ENCODE assay signal across 16 mouse cellular contexts in genomic region chr14:101537413-101537812, GRCm38 (mm10).
DNase-seq lines count a peak whose midpoint lies in the region; ATAC-seq and TF ChIP-seq lines count a peak whose summit lies in the region.
"Had no signal": no experiment of that assay in that cellular context is flagged by ENCODE, and none has a peak within 500 bp of the region (broad histone marks: within the 10 kb centered on the region; RNA-seq: fewer than 3 reads in every experiment).

No protein-coding gene starts in this region.

- no peaks in the 10 kb centered on the region for H3K36me3 ChIP-seq in embryonic facial prominence, embryonic 12.5 days
- H3K36me3 ChIP-seq in embryonic facial prominence, embryonic 10.5 days (replicated peaks), result no peaks in the 10 kb centered on the region
- no peaks in the 10 kb centered on the region for H3K36me3 ChIP-seq in heart, embryonic 15.5 days
- no peaks in the 10 kb centered on the region for H3K36me3 ChIP-seq in kidney, embryonic 15.5 days
- no peaks in the 10 kb centered on the region for H3K36me3 ChIP-seq in kidney, adult 2 months (ENCODE audit: control insufficient read depth, insufficient read depth, low read length)
- H3K36me3 ChIP-seq in midbrain, embryonic 15.5 days (replicated peaks), result no peaks in the 10 kb centered on the region
- H3K36me3 ChIP-seq in midbrain, embryonic 13.5 days, result no peaks in the 10 kb centered on the region
- H3K36me3 ChIP-seq: forebrain, embryonic 15.5 days; G1E had no signal

- WGBS in embryonic facial prominence, embryonic 12.5 days, result 62% methylated on average over 1 of the region's 1 CpGs
- 71% methylated on average over 1 of the region's 1 CpGs for WGBS in embryonic facial prominence, embryonic 10.5 days
- WGBS in heart, embryonic 15.5 days, result 72% methylated on average over 1 of the region's 1 CpGs
- WGBS in kidney, embryonic 15.5 days, result 43% methylated on average over 1 of the region's 1 CpGs
- WGBS in kidney, adult 2 months, result 87% methylated on average over 1 of the region's 1 CpGs
- 73% methylated on average over 1 of the region's 1 CpGs for WGBS in midbrain, embryonic 15.5 days
- WGBS in midbrain, embryonic 13.5 days, result 86% methylated on average over 1 of the region's 1 CpGs

- DNase-seq in embryonic facial prominence, embryonic 10.5 days (ENCODE audit: low spot score), result no peak
- no peak for DNase-seq in heart, adult 9 months (ENCODE audit: low spot score in 2 of 2)
- DNase-seq in kidney, adult 2 months, result no peak
- DNase-seq: adrenal gland, adult 8-10 months; adrenal gland, postnatal 36 days; B cell, adult 2 months; gastrocnemius, postnatal 36 days had no signal

- no peak overlapping the region for H3K4me3 ChIP-seq in embryonic facial prominence, embryonic 12.5 days
- H3K4me3 ChIP-seq in embryonic facial prominence, embryonic 10.5 days, result no peak overlapping the region
- H3K4me3 ChIP-seq in heart, embryonic 15.5 days, result no peak overlapping the region
- H3K4me3 ChIP-seq in kidney, embryonic 15.5 days (replicated peaks), result no peak overlapping the region
- no peak overlapping the region for H3K4me3 ChIP-seq in kidney, adult 2 months (ENCODE audit: insufficient read depth, low read depth, low read length)
- H3K4me3 ChIP-seq in midbrain, embryonic 15.5 days, result no peak overlapping the region
- no peak overlapping the region for H3K4me3 ChIP-seq in midbrain, embryonic 13.5 days (replicated peaks)
- H3K4me3 ChIP-seq: forebrain, embryonic 15.5 days had no signal

- 0 out of 2 replicates have a peak, but pooled peaks have one; percentile 47 for ATAC-seq in embryonic facial prominence, embryonic 12.5 days (ENCODE audit: insufficient number of reproducible peaks, insufficient read depth, low FRiP score, low TSS enrichment)
- ATAC-seq in heart, embryonic 15.5 days (replicated peaks; ENCODE audit: insufficient number of reproducible peaks, insufficient read depth, low FRiP score, low read depth), result no peak
- ATAC-seq in kidney, embryonic 15.5 days (replicated peaks; ENCODE audit: low FRiP score), result peak; percentile 47
- no peak for ATAC-seq in midbrain, embryonic 15.5 days (replicated peaks)
- no peak for ATAC-seq in midbrain, embryonic 13.5 days
- ATAC-seq: CD4-positive, CD25-positive, alpha-beta regulatory T cell, adult 4 months had no signal

- 0 out of 2 replicates have a peak overlapping the region, but pooled peaks have one; percentile 26 for H3K27ac ChIP-seq in embryonic facial prominence, embryonic 12.5 days
- no peak overlapping the region for H3K27ac ChIP-seq in embryonic facial prominence, embryonic 10.5 days (replicated peaks)
- H3K27ac ChIP-seq in heart, embryonic 15.5 days, result peak overlapping the region; percentile 37
- H3K27ac ChIP-seq in kidney, embryonic 15.5 days, result peak overlapping the region; percentile 47; the same call in 1 of the 2 replicates
- H3K27ac ChIP-seq in kidney, adult 2 months (ENCODE audit: insufficient read depth, low read depth, low read length), result no peak overlapping the region; the same call in 1 of the 2 replicates
- 0 out of 2 replicates have a peak overlapping the region, but pooled peaks have one; percentile 15 for H3K27ac ChIP-seq in midbrain, embryonic 15.5 days
- H3K27ac ChIP-seq in midbrain, embryonic 13.5 days, result no peak overlapping the region
- H3K27ac ChIP-seq: forebrain, embryonic 15.5 days; hindbrain, embryonic 14.5 days had no signal

- no peak for TF ChIP-seq POLR2A in kidney, adult 2 months (IDR thresholded peaks at IDR 0.05; ENCODE audit: low read depth, low read length)

- H3K4me1 ChIP-seq in embryonic facial prominence, embryonic 12.5 days, result 0 out of 2 replicates have a peak, but pooled peaks cover 2% of the 10 kb centered on the region
- peaks cover 9% of the 10 kb centered on the region; the same call in 1 of the 2 replicates for H3K4me1 ChIP-seq in embryonic facial prominence, embryonic 10.5 days
- H3K4me1 ChIP-seq in heart, embryonic 15.5 days (replicated peaks), result peaks cover 12% of the 10 kb centered on the region
- peaks cover 25% of the 10 kb centered on the region for H3K4me1 ChIP-seq in kidney, embryonic 15.5 days
- H3K4me1 ChIP-seq in kidney, adult 2 months (ENCODE audit: control insufficient read depth, insufficient read depth, low read length), result no peaks in the 10 kb centered on the region
- no peaks in the 10 kb centered on the region for H3K4me1 ChIP-seq in midbrain, embryonic 15.5 days
- no peaks in the 10 kb centered on the region for H3K4me1 ChIP-seq in midbrain, embryonic 13.5 days (replicated peaks)
- H3K4me1 ChIP-seq: forebrain, embryonic 15.5 days had no signal

- no peak for TF ChIP-seq CTCF in kidney, adult 2 months (conservative IDR thresholded peaks at IDR 0.05; ENCODE audit: insufficient read depth, insufficient read length, low read depth, low read length)

- no peak overlapping the region for H3K4me2 ChIP-seq in embryonic facial prominence, embryonic 12.5 days (replicated peaks)
- no peak overlapping the region for H3K4me2 ChIP-seq in heart, embryonic 15.5 days
- no peak overlapping the region for H3K4me2 ChIP-seq in kidney, embryonic 15.5 days
- H3K4me2 ChIP-seq in midbrain, embryonic 15.5 days, result no peak overlapping the region
- H3K4me2 ChIP-seq in midbrain, embryonic 13.5 days (replicated peaks), result no peak overlapping the region
- H3K4me2 ChIP-seq: forebrain, embryonic 15.5 days; hindbrain, embryonic 14.5 days had no signal

- H3K9ac ChIP-seq in embryonic facial prominence, embryonic 12.5 days, result no peak overlapping the region
- H3K9ac ChIP-seq in heart, embryonic 15.5 days, result no peak overlapping the region
- H3K9ac ChIP-seq in kidney, embryonic 15.5 days, result no peak overlapping the region
- H3K9ac ChIP-seq in midbrain, embryonic 15.5 days, result no peak overlapping the region
- no peak overlapping the region for H3K9ac ChIP-seq in midbrain, embryonic 13.5 days (replicated peaks)
- H3K9ac ChIP-seq: forebrain, embryonic 15.5 days; hindbrain, embryonic 14.5 days had no signal

- no peaks in the 10 kb centered on the region for H3K9me3 ChIP-seq in embryonic facial prominence, embryonic 12.5 days
- no peaks in the 10 kb centered on the region for H3K9me3 ChIP-seq in embryonic facial prominence, embryonic 10.5 days
- no peaks in the 10 kb centered on the region for H3K9me3 ChIP-seq in heart, embryonic 15.5 days (replicated peaks)
- H3K9me3 ChIP-seq in kidney, embryonic 15.5 days (replicated peaks), result no peaks in the 10 kb centered on the region
- no peaks in the 10 kb centered on the region for H3K9me3 ChIP-seq in midbrain, embryonic 15.5 days
- no peaks in the 10 kb centered on the region for H3K9me3 ChIP-seq in midbrain, embryonic 13.5 days
- H3K9me3 ChIP-seq: forebrain, embryonic 15.5 days had no signal

- H3K27me3 ChIP-seq in embryonic facial prominence, embryonic 12.5 days, result no peaks in the 10 kb centered on the region
- no peaks in the 10 kb centered on the region for H3K27me3 ChIP-seq in embryonic facial prominence, embryonic 10.5 days (replicated peaks; ENCODE audit: low read depth, poor library complexity, severe bottlenecking)
- no peaks in the 10 kb centered on the region for H3K27me3 ChIP-seq in heart, embryonic 15.5 days
- H3K27me3 ChIP-seq in kidney, embryonic 15.5 days, result no peaks in the 10 kb centered on the region
- no peaks in the 10 kb centered on the region for H3K27me3 ChIP-seq in kidney, adult 2 months (replicated peaks; ENCODE audit: control insufficient read depth, insufficient read depth, low read length)
- no peaks in the 10 kb centered on the region for H3K27me3 ChIP-seq in midbrain, embryonic 15.5 days (replicated peaks)
- no peaks in the 10 kb centered on the region for H3K27me3 ChIP-seq in midbrain, embryonic 13.5 days
- H3K27me3 ChIP-seq: forebrain, embryonic 15.5 days had no signal

Comparison
In these comparisons a context has a peak if more than half of its experiments do, and no peak if none do; other contexts are left out.
1. H3K27ac ChIP-seq: peak in embryonic facial prominence, embryonic 12.5 days (single experiment), heart, embryonic 15.5 days (single experiment), kidney, embryonic 15.5 days (single experiment) and midbrain, embryonic 15.5 days (single experiment); none in embryonic facial prominence, embryonic 10.5 days (single experiment), kidney, adult 2 months (single experiment) and midbrain, embryonic 13.5 days (single experiment).
2. ATAC-seq: peak in embryonic facial prominence, embryonic 12.5 days (single experiment) and kidney, embryonic 15.5 days (single experiment); none in heart, embryonic 15.5 days (single experiment), midbrain, embryonic 15.5 days (single experiment) and midbrain, embryonic 13.5 days (single experiment).